Mouse (Mus musculus) granulocyte monocyte progenitor cell, adult 5-6 weeks (primary cell): ENCODE measurements at regions not wholly inside any gene's neighbourhood (a gene's known extent, or its start where the extent isn't known, plus 50 kb on each side); places are given as distances from the start of the nearest gene placed in this dataset.

Experiments used
- ATAC-seq: replicated peaks from 2 replicates; pipeline ENCODE4 v1.8.0; 2016; ENCODE audit warnings: mild to moderate bottlenecking, moderate TSS enrichment, inconsistent platforms; ENCODE audit not compliant: poor library complexity, severe bottlenecking

GRCm38 (mm10) chr2:169524429-169524828, 63.1 kb downstream of the Gm11011 start:
- ATAC-seq, result no peak

DNA sequence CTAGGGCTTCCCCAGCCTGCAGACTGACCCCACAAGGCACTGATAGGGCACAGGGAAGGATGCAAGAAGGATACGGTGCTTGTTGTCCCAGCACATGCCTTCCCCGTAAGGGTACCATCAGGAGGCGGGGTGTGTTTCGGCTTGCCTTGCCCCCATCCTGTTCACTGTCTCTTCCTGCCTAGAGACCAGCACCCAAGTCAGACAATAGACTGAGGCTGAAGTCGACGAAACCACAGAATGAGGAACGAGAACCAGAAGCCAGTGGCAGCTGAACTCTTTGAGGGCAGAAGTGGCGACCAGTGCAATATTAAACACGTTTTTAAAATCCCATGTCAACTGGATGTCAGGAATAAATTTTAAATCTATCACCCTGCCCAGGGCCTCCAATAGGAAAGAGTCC, 67.6 kb downstream of the Gm11011 start:
- ATAC-seq, result peak; percentile 77

DNA sequence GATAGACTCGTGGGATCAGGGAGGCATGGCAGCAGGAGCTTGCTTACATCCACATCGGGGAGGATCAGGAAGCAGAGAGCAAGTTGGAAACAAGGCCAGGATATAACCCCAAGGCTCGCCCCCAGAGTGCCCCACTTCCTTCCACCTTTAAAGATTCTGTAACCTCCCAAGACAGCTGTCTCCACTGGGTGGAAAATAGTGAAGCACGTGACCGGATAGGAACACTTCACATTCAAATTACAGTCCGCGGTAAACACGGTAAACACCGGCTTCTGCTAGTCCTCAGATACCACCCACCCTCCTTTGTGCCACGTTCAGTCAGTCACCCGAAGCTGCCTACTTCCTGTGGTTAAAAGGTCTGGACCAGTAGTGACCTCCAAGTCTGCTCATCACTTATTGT, 72.2 kb downstream of the Gm11011 start:
- ATAC-seq, result peak; percentile 31

DNA sequence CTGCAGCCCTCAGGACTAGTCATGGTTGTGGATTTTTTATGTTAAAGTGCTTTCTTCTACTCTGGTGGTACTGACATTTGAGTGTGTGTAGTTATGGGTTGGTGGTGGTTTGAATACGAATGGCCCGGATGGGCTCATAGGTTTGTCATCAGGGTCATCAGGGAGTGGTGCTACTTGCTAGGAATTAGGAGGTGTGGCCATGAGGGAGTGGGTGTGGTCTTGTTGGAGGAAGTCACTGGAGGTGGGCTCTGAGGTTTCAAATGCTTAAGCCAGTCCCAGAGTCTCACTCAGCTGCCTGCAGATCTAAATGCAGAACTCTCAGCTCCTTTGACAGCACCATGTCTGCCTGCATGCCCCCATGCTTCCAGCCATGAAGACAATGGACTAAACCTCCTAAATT, 76.8 kb downstream of the Gm11011 start:
- ATAC-seq, result no peak

DNA sequence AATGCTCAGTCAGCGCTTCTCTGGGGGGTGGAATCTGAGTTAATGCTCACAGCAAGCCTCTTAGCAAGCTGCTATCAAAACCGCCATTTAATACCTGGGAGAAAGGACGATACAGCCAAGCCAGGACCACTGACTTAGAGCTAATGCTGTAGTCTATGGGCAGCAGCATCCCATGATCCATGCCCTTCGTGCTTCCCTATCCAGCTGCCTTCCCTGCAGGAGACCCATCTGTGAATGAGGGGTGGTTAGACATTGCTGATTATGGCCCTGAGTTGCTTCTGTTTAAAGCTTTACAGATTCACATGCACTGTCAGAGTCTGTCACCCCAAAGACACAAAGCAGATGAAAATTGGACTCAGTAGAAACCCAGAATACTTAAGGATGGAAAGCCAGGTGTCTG, 78.1 kb downstream of the Gm11011 start:
- ATAC-seq, result no peak

DNA sequence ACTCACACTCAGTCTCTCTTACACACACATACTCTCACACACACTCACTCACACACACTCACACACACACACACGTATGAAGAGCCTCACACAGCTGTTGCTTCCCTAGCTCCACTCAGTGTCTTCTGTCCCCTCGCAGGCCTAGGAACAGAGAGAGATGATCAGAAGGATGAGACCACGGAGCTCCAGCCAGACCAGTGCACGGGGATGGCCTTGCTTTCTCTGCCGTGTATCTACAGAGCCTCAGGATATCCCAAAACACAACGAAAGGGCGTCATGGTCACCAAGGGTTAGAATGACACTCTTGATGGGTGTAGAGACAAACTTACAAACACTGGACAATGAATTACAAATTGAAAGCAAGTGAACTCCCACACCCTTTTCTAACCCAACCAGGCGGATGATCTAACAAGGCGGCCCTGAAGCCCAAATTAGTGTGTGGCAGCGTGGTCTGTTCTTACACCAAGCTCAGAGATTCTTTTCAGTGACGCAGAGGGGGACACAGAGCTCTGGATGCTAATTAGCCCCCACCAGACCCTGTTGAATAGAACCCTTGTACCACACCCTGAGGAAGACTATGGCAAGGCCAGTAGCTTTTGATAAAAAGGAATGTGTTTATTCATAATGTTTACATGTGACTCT, 83.0 kb downstream of the Gm11011 start:
- ATAC-seq, result no peak

GRCm38 (mm10) chr2:169503598-169503958, 84.0 kb downstream of the Gm11011 start:
- no peak for ATAC-seq

GRCm38 (mm10) chr2:169502717-169503597, 84.6 kb downstream of the Gm11011 start:
- no peak for ATAC-seq

DNA sequence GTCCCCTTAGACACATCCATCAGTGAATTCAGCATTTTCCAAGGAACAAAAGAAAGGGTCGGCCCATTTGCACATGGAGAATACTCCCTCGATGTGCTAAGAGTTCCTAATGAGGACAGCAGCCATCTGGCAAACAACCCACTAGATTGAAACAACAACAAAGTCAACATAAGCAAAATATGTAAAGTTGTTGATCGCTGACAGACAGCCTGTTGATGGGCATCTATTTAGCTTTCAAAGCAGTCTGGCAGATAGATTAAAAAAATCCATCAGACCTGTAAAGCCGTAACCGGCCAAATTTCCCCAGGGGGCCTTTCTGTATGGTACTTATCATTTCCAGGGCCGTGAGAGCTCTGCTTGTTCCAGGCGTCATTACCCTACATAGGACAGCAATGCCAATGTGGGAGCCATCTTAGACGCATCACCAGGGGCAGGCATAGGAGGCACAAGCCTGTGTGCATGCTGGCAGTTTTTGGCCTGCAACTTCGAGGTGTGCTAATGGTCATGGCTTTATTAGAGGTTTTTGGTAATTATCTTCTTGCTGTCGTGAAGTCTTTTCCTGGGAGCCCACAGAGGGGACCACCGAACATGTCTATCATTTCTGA, 85.7 kb downstream of the Gm11011 start:
- ATAC-seq, result no peak

GRCm38 (mm10) chr2:169495368-169495767, 92.2 kb downstream of the Gm11011 start:
- no peak for ATAC-seq

GRCm38 (mm10) chr2:169494503-169495311, 92.8 kb downstream of the Gm11011 start:
- ATAC-seq, result no peak

DNA sequence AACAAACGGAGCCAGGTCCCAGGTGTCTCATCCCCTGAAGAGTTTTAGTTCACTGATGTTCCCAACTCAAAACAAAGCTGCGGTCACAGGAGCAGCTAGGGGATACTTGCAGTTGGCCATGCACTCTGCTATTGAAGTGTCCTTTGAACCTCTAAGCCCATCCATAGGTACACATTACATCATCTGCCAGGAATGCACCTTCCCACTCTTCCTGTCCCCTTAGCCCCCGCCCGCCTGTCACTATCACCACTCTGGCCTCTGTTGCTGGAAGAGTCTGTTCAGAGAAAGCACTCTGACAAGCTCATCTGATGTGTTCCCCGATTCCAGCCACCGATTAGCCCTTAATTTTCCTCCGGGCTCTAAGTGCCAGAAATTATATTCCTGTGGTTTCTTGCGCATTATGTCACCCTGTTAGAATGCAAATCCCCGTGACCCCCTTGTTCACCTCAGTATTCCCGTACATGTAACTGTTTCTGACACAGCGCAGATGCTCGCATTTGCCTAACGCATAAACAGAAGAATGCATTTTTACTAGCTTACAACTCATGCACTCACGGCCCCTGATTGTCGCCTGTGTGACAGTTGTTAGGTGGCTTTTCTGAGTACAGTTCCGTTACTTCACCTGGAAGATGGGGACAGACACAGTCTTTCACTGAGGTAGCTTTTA, 93.8 kb downstream of the Gm11011 start:
- no peak for ATAC-seq

GRCm38 (mm10) chr2:169483934-169484333, 103.6 kb downstream of the Gm11011 start:
- no peak for ATAC-seq

DNA sequence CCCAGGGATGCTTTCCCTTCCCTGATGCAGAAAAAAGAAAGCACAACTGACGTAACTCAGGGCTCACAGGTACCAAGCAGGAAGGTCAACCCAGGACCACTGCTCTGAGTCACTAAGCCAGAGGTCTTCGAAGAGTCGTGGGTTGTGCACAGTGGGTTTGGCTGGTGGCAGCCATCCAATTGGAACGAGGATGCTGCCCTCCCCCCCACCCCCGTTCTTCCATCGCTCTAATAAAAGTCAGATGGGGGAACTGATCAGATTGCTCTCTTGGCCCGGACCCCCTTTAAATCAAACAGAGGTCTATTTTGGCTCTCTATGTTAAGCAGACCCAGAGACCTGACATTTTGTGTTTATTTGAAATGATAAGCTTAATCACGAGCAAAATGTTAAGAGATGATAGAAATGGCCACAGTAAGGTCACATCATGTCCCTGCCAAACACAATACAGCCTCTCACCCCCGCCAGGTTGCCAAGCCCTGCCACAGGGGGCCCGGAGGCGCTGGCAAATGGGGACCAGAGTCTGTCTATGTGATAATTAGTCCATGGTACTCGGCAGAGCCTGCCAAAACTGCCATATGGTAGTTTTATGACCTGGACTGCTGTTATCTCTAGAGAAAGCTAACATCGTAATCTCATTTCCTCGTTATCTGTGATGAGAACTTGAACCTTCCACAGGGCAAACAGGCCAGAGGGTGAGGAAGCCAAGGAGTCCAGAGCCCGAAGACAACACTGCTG, 105.6 kb downstream of the Gm11011 start:
- ATAC-seq, result no peak

DNA sequence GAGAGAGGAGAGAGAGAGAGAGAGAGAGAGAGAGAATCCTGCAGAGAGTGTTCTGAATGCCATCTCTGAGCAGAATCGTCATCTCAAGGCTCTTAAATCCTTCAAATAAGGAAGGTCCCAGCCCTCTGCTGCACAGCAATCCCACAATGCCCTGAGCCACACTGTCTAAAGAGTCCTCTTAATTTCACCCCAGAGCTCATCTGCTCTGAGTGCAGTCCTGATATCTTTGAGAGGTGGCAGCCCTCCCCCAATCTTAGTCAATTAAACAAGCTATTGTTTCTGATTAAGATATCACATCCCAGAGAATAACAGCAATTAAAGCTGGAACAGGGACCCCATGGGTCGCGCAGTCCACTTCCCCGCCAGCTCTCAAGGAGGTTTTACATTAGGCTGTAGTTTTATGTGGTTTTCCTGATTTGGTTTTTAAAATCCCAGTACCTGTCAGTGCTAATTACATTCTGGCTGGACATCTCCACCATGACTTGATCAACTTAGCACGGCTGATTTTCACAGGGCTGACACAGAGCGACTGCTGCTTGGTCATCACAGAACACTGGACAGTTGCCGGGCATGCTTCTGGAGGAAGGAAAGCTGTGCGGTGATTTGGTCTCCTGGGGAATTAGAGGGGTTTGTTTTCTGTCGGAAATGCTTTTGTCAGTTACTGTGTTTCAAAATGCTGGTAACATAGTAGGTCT, 113.0 kb downstream of the Gm11011 start:
- no peak for ATAC-seq

- ATAC-seq, result no peak
These were observed 118.0 kb downstream of the Gm11011 start for GRCm38 (mm10) chr2:169469538-169469937.

DNA sequence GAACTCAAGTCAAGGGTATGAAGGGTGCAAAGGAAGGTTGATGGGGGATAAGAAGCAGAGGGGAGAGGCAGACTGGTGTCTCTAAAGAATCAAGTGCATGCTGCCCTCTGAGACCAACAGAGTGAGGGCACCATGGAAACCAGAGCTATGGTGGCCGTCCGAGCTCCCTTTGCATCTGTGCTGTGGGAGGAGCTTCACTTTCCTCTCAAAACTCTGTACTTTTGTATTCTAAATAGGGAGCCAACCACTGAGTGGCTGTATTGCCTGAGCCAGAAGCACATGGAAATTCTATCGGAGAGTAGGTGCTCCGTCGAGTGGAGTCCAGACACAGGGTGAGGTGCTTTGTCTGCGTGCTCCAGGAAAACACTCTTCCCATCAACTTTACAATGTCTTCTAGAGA, 119.9 kb downstream of the Gm11011 start:
- ATAC-seq, result no peak

GRCm38 (mm10) chr2:169464106-169464505, 123.4 kb downstream of the Gm11011 start:
- ATAC-seq, result no peak

DNA sequence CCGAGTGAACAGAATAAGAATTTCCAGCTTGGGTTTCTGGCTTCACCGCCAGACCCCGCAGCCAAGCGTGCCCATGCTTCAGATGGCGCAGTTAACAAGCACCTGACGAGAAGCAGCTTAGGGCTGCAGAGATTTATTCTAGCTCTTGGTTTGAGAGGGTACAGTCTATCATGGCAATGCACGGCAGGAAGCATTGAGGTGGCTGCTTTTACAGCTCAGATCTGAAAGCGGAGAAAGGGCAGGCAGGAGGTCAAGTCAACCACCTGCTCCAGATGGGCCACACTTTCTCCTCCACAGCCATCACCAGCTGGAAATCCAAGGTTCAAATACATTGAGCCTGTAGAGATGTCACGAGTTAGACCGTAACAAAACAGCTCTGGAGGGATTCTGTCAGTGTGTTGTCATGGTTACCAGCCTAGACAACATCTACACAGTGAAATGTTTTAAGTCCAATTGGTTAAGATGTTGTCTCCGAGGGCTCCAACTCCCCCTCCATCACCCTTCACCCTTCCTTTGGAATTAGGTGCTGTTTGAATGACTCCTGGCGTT, 126.0 kb downstream of the Gm11011 start:
- no peak for ATAC-seq
